In the genomic region with DNA sequence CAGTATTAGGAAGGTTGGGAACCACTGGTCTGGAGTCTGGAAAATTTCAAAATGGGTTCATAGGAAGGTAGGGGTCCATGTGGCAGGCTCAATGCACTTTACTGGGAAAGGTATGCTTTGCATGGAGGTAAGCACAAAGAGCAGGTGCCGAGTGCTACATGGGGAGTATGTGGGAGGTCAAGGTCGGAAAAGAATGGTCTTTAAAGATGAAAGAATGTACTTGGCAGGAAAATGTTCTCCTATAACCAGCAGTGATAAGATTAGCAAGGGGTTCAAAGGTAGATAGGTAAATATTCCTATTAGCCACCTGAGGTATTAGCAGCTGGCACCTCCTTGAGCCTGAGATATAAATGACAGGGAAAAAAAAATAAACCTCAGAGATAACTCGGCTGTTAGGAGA, we compare ENCODE assay signal across 17 mouse cellular contexts.
"Had no signal": no experiment of that assay in that cellular context is flagged by ENCODE, and none has a peak within 500 bp of the region (broad histone marks: within the 10 kb centered on the region; RNA-seq: fewer than 3 reads in every experiment).

No protein-coding gene starts in this region.

- H3K4me1 ChIP-seq: liver, embryonic 15.5 days; lung, embryonic 15.5 days; megakaryocyte, embryonic 14.5 days; midbrain, embryonic 13.5 days; midbrain, embryonic 15.5 days; neural tube, embryonic 12.5 days had no signal

- H3K4me2 ChIP-seq: liver, embryonic 15.5 days; lung, embryonic 15.5 days; midbrain, embryonic 11.5 days; midbrain, embryonic 13.5 days; midbrain, embryonic 15.5 days; neural tube, embryonic 12.5 days had no signal

- H3K27ac ChIP-seq: liver, embryonic 15.5 days; lung, embryonic 15.5 days; macrophage; midbrain, embryonic 13.5 days; midbrain, embryonic 15.5 days; neural tube, embryonic 12.5 days had no signal

- H3K9me3 ChIP-seq: liver, embryonic 15.5 days; lung, embryonic 15.5 days; megakaryocyte, embryonic 14.5 days; midbrain, embryonic 13.5 days; midbrain, embryonic 15.5 days; neural tube, embryonic 12.5 days had no signal

- H3K27me3 ChIP-seq: liver, embryonic 15.5 days; lung, embryonic 15.5 days; neural tube, embryonic 12.5 days had no signal

- H3K4me3 ChIP-seq: liver, embryonic 15.5 days; lung, embryonic 15.5 days; megakaryocyte, embryonic 14.5 days; midbrain, embryonic 13.5 days; midbrain, embryonic 15.5 days; neural tube, embryonic 12.5 days had no signal

- DNase-seq: liver, postnatal 0 days; lung, adult 2 months; lung, postnatal 14 days; lung, postnatal 36 days; right cerebral cortex, postnatal 14 days; thymus, adult 2 months; thymus, postnatal 25 days; thymus, postnatal 4 days had no signal

- H3K36me3 ChIP-seq: liver, embryonic 15.5 days; lung, embryonic 15.5 days; midbrain, embryonic 13.5 days; midbrain, embryonic 15.5 days; neural tube, embryonic 12.5 days had no signal

- H3K9ac ChIP-seq: liver, embryonic 15.5 days; liver, postnatal 0 days; lung, embryonic 15.5 days; midbrain, embryonic 13.5 days; midbrain, embryonic 15.5 days; neural tube, embryonic 12.5 days had no signal

- ATAC-seq: liver, postnatal 0 days; lung, postnatal 0 days; midbrain, embryonic 13.5 days; midbrain, embryonic 15.5 days had no signal
